Mouse (Mus musculus): ENCODE measurements around the gene Corin. TPM values are rescaled to one million over a fixed set of nuclear protein-coding genes. Genes with fewer than 3 reads are reported as not detected.

The Corin gene
- polyA plus RNA-seq, 1 experiment from 2014 or later = 0.45 TPM

GRCm38 (mm10) chr5:72491232-72491631, 13.0 kb downstream of the Corin start:
- POLR2A ChIA-PET = no interaction called here

GRCm38 (mm10) chr5:72480456-72480855, 23.8 kb downstream of the Corin start:
- in situ Hi-C loops (cut with MboI; ENCODE audit: low pct_unique_long_range_greater_than_20kb) = no loop called here
- ChIA-PET CTCF (no interaction called here), POLR2A (no interaction called here)
- no peak for ATAC-seq
- no peak for DNase-seq (ENCODE audit: low read depth, low spot score)
- H3K27me3 ChIP-seq = no peaks in the 10 kb centered on the region
- no peak for TF ChIP-seq CTCF (IDR thresholded peaks at IDR 0.05)

More at GRCm38 (mm10) chr5:72491232-72491631, 13.0 kb downstream of the Corin start:
- DNase-seq (ENCODE audit: low read depth, low spot score) (no peak), ATAC-seq (no peak)
- no peak for TF ChIP-seq CTCF (IDR thresholded peaks at IDR 0.05)
- in situ Hi-C loops (cut with MboI; ENCODE audit: low pct_unique_long_range_greater_than_20kb) = no loop called here
- peaks cover 6% of the 10 kb centered on the region for H3K27me3 ChIP-seq
- CTCF ChIA-PET = no interaction called here

GRCm38 (mm10) chr5:72472317-72473009, 31.8 kb downstream of the Corin start:
- ChIA-PET POLR2A (no interaction called here), CTCF (interaction anchor here (0.9 kb wide), 1 partner anchor 30 kb away, joined by 3 read pairs; no protein-coding TSS in a partner anchor)
- no peak for DNase-seq (ENCODE audit: low read depth, low spot score)
- H3K27me3 ChIP-seq = no peaks in the 10 kb centered on the region
- ATAC-seq = no peak
- no peak for TF ChIP-seq CTCF (IDR thresholded peaks at IDR 0.05)
- in situ Hi-C loops (cut with MboI; ENCODE audit: low pct_unique_long_range_greater_than_20kb) = no loop called here

GRCm38 (mm10) chr5:72471746-72472145, 32.5 kb downstream of the Corin start:
- TF ChIP-seq CTCF (IDR thresholded peaks at IDR 0.05) = no peak
- in situ Hi-C loops (cut with MboI; ENCODE audit: low pct_unique_long_range_greater_than_20kb) = no loop called here
- ChIA-PET POLR2A (no interaction called here), CTCF (interaction anchor here (0.9 kb wide), 1 partner anchor 29 kb away, joined by 3 read pairs; no protein-coding TSS in a partner anchor)
- DNase-seq (ENCODE audit: low read depth, low spot score) (no peak), ATAC-seq (no peak)
- no peaks in the 10 kb centered on the region for H3K27me3 ChIP-seq

- no peak for TF ChIP-seq CTCF (IDR thresholded peaks at IDR 0.05)
- CTCF ChIA-PET = no interaction called here
- ATAC-seq = no peak
- DNase-seq (ENCODE audit: low read depth, low spot score) = no peak
- POLR2A ChIA-PET = no interaction called here
- in situ Hi-C loops (cut with MboI; ENCODE audit: low pct_unique_long_range_greater_than_20kb) = no loop called here
- H3K27me3 ChIP-seq = no peaks in the 10 kb centered on the region
Observed at GRCm38 (mm10) chr5:72464932-72465331, 39.3 kb downstream of the Corin start.

GRCm38 (mm10) chr5:72459374-72460112, 44.7 kb downstream of the Corin start:
- CTCF ChIA-PET = interaction anchor here (1.1 to 1.5 kb wide), 2 partner anchors 41 to 64 kb away, joined by 3 to 4 read pairs; no protein-coding TSS in a partner anchor
- H3K27me3 ChIP-seq = no peaks in the 10 kb centered on the region
- no peak for ATAC-seq
- POLR2A ChIA-PET = no interaction called here
- in situ Hi-C loops (cut with MboI; ENCODE audit: low pct_unique_long_range_greater_than_20kb) = no loop called here
- TF ChIP-seq CTCF (IDR thresholded peaks at IDR 0.05) = no peak
- no peak for DNase-seq (ENCODE audit: low read depth, low spot score)

GRCm38 (mm10) chr5:72453690-72454089, 50.6 kb downstream of the Corin start:
- DNase-seq (ENCODE audit: low read depth, low spot score) (no peak), ATAC-seq (no peak)
- ChIA-PET POLR2A (no interaction called here), CTCF (no interaction called here)
- H3K27me3 ChIP-seq = no peaks in the 10 kb centered on the region
- TF ChIP-seq CTCF (IDR thresholded peaks at IDR 0.05) = no peak
- in situ Hi-C loops (cut with MboI; ENCODE audit: low pct_unique_long_range_greater_than_20kb) = no loop called here

- DNase-seq (ENCODE audit: low read depth, low spot score) (peak; percentile 22), ATAC-seq (peak; percentile 71)
- ChIA-PET POLR2A (no interaction called here), CTCF (interaction anchor here (1.2 kb wide), 1 partner anchor 11 kb away, joined by 3 read pairs; no protein-coding TSS in a partner anchor)
- TF ChIP-seq CTCF (IDR thresholded peaks at IDR 0.05) = no peak
- in situ Hi-C loops (cut with MboI; ENCODE audit: low pct_unique_long_range_greater_than_20kb) = no loop called here
- no peaks in the 10 kb centered on the region for H3K27me3 ChIP-seq
Observed at GRCm38 (mm10) chr5:72453176-72453575, 51.1 kb downstream of the Corin start.

- no peak for TF ChIP-seq CTCF (IDR thresholded peaks at IDR 0.05)
- no peak for DNase-seq (ENCODE audit: low read depth, low spot score)
- POLR2A ChIA-PET = no interaction called here
- CTCF ChIA-PET = interaction anchor here (1.2 kb wide), 1 partner anchor 11 kb away, joined by 3 read pairs; no protein-coding TSS in a partner anchor
- in situ Hi-C loops (cut with MboI; ENCODE audit: low pct_unique_long_range_greater_than_20kb) = no loop called here
- no peak for ATAC-seq
- no peaks in the 10 kb centered on the region for H3K27me3 ChIP-seq
Observed at GRCm38 (mm10) chr5:72452750-72453149, 51.5 kb downstream of the Corin start.

- DNase-seq (ENCODE audit: low read depth, low spot score) (no peak), ATAC-seq (no peak)
- in situ Hi-C loops (cut with MboI; ENCODE audit: low pct_unique_long_range_greater_than_20kb) = no loop called here
- POLR2A ChIA-PET = no interaction called here
- no peak for TF ChIP-seq CTCF (IDR thresholded peaks at IDR 0.05)
- CTCF ChIA-PET = no interaction called here
- H3K27me3 ChIP-seq = no peaks in the 10 kb centered on the region
Observed at GRCm38 (mm10) chr5:72448846-72449245, 55.4 kb downstream of the Corin start.

- DNase-seq (ENCODE audit: low read depth, low spot score) (no peak), ATAC-seq (no peak)
- POLR2A ChIA-PET = no interaction called here
- no peaks in the 10 kb centered on the region for H3K27me3 ChIP-seq
- CTCF ChIA-PET = interaction anchor here (1.3 to 2.5 kb wide), 2 partner anchors 11 to 13 kb away, joined by 4 to 7 read pairs; no protein-coding TSS in a partner anchor
- in situ Hi-C loops (cut with MboI; ENCODE audit: low pct_unique_long_range_greater_than_20kb) = no loop called here
- TF ChIP-seq CTCF (IDR thresholded peaks at IDR 0.05) = no peak
Observed at GRCm38 (mm10) chr5:72446104-72446503, 58.2 kb downstream of the Corin start.

Data from Patski (cell line).